Mouse (Mus musculus): ENCODE results near the gene Osbp2. TPM values are rescaled to one million over a fixed set of nuclear protein-coding genes. Genes with fewer than 3 reads are reported as not detected.

Gene Osbp2
- total RNA-seq (2023; ENCODE audit: inconsistent age): not detected in 4 replicates

GRCm38 (mm10) chr11:3863454-3864112 lies at the start of gene Osbp2:
TSS of gene Osbp2 (minus strand) at chr11:3863903.

DNA sequence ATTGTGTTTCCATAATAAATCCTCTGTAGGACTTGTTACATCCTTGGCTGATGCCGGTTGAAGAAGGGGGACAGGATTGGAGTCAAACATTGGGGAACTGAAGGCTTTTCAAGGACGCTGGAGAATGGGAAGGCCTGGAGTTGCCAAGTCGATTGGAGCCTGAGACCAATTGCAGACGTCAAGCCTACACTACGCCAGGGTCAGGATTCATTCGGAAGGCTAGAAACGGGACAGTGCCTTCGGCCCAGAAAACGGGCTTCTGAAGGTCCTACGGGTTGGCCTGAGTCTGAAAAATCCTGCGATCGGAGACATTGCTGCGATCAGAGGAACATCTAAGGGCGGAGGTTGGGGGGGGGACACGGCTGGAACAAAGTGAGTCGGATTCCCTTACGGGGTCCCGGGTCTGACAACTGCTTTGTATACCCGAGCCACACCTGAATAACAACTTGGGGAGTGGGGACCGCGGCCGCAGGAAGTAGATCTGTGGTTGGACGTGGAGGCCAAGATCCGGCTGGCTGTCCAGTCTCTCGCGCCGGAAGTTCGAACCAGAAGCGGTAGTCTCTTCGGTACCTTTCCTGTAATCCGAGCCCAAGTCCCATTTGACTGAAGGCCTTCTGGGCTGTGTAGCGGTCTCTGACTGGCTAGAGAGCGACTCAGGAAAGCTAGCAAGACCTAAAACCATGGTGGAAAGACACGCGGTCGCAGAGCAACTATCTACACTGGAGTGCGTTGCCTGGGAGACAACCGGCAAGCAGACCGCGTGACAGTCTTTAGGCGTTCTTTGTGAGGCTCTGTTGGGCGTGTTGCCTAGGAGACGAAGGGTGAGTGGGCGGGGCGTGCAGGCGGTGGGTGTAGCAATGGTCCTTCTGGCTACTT lies 30.9 kb upstream of the Osbp2 start, which contains the start of the genes 4921536K21Rik and Dusp18:
TSS of gene 4921536K21Rik (minus strand) at position 693 of the 876 bp plus-strand sequence.
TSS of gene Dusp18 (plus strand) at position 835 of the 876 bp plus-strand sequence.

Other genes starting within 250 kb of the Osbp2 start
- gene Morc2a, start 214.7 kb downstream of the Osbp2 start, total RNA-seq (2023; ENCODE audit: inconsistent age): 58.3 to 69.4 TPM (median 62.5 TPM) in 4 replicates
- gene 4921536K21Rik, start 31.2 kb upstream of the Osbp2 start, total RNA-seq (2023; ENCODE audit: inconsistent age): 0.84 to 1.5 TPM (median 0.98 TPM) in 4 replicates
- 21.1 to 25.3 TPM (median 23.7 TPM) in 4 replicates for gene Dusp18, start 31.3 kb upstream of the Osbp2 start, total RNA-seq (2023; ENCODE audit: inconsistent age)
- gene Slc35e4, start 50.8 kb upstream of the Osbp2 start, total RNA-seq (2023; ENCODE audit: inconsistent age): 7.0 to 8.9 TPM (median 7.8 TPM) in 4 replicates
- 24.6 to 26.8 TPM (median 26.2 TPM) in 4 replicates for gene Tcn2, start 68.3 kb upstream of the Osbp2 start, total RNA-seq (2023; ENCODE audit: inconsistent age)
- gene Pes1, start 100.1 kb upstream of the Osbp2 start, total RNA-seq (2023; ENCODE audit: inconsistent age): 84.1 to 95.1 TPM (median 92.3 TPM) in 4 replicates
- gene 4930556J24Rik, start 112.9 kb upstream of the Osbp2 start, total RNA-seq (2023; ENCODE audit: inconsistent age): not detected in 4 replicates
- 0.29 to 0.36 TPM in 2 of 4 replicates, not detected in the others for gene Gal3st1, start 119.7 kb upstream of the Osbp2 start, total RNA-seq (2023; ENCODE audit: inconsistent age)
- not detected in 4 replicates for gene Sec14l4, start 167.6 kb upstream of the Osbp2 start, total RNA-seq (2023; ENCODE audit: inconsistent age)
- gene Sec14l3, start 200.9 kb upstream of the Osbp2 start, total RNA-seq (2023; ENCODE audit: inconsistent age): not detected in 4 replicates
- 0.38 to 1.8 TPM (median 1.3 TPM) in 4 replicates for gene Mtfp1, start 231.5 kb upstream of the Osbp2 start, total RNA-seq (2023; ENCODE audit: inconsistent age)

All from B cell, adult (primary cell).